Mouse (Mus musculus) gonadal fat pad, adult 2 months (tissue): ENCODE measurements around the gene Rab30. TPM values are rescaled to one million over a fixed set of nuclear protein-coding genes. Genes with fewer than 3 reads are reported as not detected.

Experiments
- DNase-seq: peaks from one replicate; pipeline ENCODE4 v3.0.0-alpha.2; 2012; ENCODE audit warnings: low read depth
- polyA plus RNA-seq: library from polyadenylated mRNA; depleted of rRNA; stranded (reverse); fragments of >200 nt; gene quantifications from 2 replicates; pipeline ENCODE4 v1.2.3, GENCODE M21; 2012

The Rab30 gene
- polyA plus RNA-seq, 1 experiment = 5.8 TPM

DNA sequence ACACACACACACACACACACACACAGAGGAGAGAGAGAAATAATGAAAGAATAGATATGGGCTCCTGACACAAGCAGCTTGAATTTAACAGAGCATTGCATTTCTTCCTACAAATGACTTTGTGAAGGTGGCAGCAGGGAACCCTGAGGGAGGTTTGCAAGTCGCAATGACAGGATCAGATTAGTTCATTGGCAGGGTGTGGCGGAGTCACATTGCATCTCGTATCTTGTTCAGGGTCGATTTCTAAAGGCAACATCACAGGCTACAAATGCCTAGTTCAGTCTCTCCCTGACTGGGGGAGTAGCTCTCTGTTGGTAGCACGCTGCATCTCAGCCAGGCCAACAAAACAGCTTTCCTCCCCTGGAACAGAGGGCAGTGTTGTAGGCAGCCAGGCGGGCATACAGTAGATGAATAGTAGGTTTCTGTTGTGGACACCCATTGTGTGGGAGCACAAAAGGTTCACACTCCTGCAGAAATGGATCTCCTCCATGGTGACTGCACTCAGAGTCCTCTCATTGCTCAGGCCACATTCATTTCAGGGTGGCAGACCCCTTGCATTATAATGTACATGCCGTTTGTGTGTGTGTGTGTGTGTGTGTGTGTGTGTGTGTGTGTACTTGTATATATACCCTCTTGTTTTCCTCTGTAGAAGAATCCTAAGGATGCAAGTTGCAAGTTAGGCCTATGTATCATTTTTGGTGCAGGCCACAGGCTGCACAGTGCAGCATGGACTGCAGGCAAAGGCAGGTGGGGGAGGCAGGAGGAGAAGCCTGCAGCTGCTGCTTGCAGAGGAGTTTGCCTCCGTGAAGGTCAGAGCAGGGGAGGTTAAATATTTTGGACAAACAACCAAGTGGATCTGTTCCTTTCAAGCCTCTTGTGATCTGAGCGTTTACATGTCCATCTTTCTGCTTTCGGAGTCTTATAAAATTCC lies 58.5 kb downstream of the Rab30 start:
- no peak for DNase-seq

DNA sequence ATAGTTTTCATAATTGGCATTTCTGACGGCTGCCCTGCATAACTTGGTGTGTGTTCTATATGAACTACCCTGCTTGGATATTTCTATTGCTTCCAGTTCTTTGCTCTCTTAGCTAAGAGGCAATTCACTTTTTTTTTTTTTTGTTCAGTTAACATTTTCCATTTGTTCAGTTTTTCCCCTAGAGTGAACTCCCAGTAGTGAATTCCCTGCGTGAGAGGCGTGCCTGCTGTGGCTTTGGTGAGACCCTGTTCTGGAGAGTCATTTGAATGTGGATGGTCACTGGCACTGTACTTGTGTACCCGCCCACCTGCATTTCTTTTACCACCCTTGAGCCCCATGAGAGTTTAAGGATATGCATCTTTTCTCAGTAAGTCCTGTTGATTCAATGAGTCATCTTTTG lies 60.8 kb downstream of the Rab30 start:
- DNase-seq = no peak

DNA sequence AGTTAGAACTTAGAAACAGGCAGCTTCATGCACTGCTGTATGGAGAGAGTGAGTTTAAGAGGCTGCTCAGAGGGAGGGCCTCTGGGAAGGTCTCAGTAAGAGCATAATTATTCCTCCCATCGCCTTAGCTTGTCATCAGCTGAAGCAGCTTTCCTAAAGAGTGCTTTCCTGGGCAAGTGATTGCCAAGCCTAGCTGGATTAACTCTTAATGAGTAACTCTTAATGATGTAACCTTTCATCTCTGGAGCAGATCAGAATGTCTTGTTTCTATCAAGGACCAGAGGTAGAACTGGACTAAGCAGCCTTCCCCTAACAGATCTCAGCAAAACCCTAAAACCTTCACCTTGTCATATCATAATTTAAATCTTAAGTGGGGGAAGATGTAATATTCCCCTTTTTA lies 61.8 kb downstream of the Rab30 start:
- DNase-seq = no peak

DNA sequence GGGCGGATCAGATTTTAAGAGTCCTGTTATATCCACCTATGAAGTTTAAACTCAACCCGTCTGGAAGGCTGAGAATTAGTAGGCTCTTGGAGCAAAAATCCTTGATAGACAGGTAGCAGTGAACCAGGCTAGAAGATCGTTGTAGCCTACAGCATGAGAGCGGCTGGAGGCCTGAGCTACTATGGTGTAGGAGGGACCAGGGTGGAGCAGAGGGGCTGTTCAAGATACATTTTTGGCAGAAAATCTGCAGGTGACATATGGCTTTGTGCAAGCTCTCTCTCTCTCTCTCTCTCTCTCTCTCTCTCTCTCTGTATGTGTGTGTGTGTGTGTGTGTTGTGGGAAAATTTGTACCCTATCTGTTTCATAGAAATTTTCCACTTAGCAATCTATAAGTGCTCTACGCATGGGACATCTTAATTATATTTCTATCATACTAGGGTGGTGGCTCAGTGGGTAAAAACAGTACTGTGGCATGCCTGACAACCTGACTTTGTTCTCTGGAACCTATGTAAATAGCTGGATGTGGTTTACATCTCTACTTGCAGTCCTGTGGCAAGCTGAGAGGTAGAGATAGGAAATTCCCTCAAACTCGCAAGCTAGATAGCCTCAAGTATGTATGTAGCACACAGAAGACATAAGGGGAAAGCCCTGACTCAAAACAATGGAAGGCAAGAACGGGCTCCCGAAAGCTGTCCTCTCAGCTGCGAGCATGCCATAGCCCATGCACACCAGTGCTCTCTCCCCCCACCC lies 63.7 kb downstream of the Rab30 start:
- no peak for DNase-seq

GRCm38 (mm10) chr7:92806512-92807188 lies 65.2 kb downstream of the Rab30 start:
- DNase-seq = no peak

- DNase-seq = no peak
Observed at GRCm38 (mm10) chr7:92807482-92807881, 66.1 kb downstream of the Rab30 start.

GRCm38 (mm10) chr7:92811667-92812279 lies 70.4 kb downstream of the Rab30 start:
- no peak for DNase-seq

DNA sequence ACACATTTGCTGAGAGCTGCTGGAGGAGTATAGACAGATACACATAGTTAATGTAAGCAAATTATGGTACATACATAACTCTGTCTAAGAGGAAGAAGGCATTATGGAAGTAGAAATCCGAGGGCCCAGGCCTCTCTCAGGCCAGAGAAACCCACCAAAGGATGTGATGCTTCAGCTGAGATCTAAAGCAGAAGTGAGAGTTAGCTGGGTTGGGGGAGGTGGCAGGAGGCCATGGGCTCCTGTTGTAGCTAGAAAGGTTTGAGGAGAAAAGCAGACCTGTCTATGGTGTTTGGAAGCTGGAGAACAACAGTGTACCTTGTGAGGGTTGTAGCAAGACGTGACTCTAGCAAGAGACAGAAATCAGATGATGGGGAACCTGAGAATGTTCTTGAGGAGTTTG lies 75.8 kb downstream of the Rab30 start:
- DNase-seq = no peak

DNA sequence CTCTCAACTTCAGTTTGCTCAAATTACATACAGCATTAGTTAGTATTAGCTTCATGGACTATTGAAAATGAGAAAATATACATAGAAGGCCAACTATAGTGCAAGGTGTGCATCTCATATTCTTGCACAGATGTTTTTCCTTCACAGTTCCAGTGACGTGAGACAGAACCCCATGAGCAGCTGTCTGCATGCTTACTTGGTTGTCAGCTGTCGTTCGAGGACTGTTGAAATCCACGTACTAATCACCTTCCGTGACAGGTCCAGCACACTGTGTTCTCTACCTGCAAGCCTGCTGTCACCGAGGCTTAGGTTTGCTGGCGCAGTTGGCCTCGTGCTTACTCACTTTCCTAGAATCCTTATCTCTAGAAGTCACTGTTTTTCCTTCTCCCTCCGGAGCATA lies 76.5 kb downstream of the Rab30 start:
- no peak for DNase-seq

- DNase-seq = no peak
Observed at GRCm38 (mm10) chr7:92819656-92820055, 78.3 kb downstream of the Rab30 start.

DNA sequence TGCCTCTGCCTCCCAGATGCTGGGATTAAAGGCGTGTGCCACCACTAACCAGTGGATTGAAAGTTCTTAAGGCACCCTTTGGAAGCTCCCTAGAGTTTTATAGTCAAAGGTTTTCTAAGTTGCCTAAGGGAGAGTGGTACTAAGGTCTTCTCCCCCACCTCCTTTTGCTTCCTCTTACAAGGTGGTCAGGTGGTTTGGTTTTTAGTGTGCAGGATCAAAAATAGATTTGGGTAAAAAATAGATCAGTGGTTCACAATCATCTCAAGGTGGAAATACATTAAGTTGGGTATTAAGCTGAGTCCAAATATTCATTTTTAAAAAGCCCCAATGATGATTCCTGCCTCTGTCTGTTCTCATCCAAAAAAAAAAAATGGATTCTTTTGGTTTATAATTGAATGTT lies 79.0 kb downstream of the Rab30 start:
- DNase-seq = no peak

- no peak for DNase-seq
Observed at GRCm38 (mm10) chr7:92820941-92821465, 79.6 kb downstream of the Rab30 start.

GRCm38 (mm10) chr7:92821871-92822270 lies 80.5 kb downstream of the Rab30 start:
- DNase-seq = no peak

- DNase-seq = no peak
Observed at GRCm38 (mm10) chr7:92822409-92823101, 81.2 kb downstream of the Rab30 start.

GRCm38 (mm10) chr7:92826248-92826647 lies 84.8 kb downstream of the Rab30 start:
- DNase-seq = no peak

- DNase-seq = no peak
Observed at GRCm38 (mm10) chr7:92827981-92828380, 86.6 kb downstream of the Rab30 start.

GRCm38 (mm10) chr7:92832395-92832794 lies 91.0 kb downstream of the Rab30 start:
- DNase-seq = no peak

DNA sequence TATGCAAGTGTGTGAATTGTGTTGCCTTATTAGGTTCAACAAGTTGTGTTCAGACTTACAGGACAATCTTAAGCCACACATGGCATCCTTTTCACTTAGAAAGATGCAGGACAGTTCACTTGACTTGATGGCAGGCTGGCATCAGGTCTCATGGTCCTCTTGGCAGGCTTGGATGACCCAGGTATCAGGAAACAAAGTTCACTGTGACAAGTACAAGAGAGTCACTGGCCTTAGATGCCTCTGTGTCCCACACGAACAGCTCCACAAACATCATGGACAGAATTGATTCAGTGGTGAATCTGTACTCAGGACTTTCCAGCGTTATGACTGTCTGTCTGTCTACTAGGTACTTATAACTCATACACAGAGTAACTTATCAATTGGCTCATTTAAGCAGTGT lies 93.0 kb downstream of the Rab30 start:
- DNase-seq = no peak

GRCm38 (mm10) chr7:92836447-92836846 lies 95.0 kb downstream of the Rab30 start:
- no peak for DNase-seq

DNA sequence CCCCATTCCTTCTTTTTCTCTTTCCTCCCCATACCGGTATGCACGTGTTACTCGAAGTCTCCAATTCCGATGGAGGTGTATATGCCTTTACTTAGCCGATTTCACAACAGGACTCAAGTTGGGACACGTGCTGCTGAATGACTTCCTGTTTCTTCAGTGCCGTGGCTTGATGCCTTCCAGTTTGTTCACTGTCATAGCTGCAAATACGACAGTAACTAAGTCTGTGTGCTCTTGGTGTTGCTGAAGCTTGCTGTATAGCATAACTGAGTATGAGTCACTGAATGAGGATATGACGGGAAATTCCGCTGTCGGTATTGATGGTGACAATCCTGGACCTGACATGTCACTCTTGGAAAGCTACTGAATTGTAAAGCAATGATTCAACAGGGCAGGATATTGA lies 95.8 kb downstream of the Rab30 start:
- DNase-seq = no peak

DNA sequence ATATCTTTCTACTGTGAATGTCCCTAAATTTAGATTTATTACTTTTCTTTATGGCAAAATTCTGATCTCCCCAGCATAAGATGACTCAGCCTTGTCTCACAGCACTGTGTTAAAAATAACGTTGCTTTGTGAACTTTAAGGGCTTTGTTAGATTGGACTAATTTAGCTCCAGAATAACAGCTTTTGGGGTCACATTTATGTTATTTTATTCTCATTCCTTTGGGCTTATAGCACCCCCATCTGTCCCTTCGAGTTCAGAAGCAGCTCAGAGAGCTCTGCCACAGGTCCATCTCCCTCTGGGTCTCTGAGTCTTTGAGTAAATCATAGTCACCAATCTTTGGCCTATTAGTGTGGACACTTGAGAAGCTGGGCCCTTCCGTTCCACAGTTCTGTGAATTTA lies 96.5 kb downstream of the Rab30 start:
- no peak for DNase-seq
